Mouse (Mus musculus) CD4-positive, CD25-positive, alpha-beta regulatory T cell (primary cell): ENCODE data around the gene Hhex. TPM values are rescaled to one million over a fixed set of nuclear protein-coding genes. Genes with fewer than 3 reads are reported as not detected.

Source experiments
- polyA plus RNA-seq: library from polyadenylated mRNA; unstranded; fragments of 100-300 nt; shearing (Covaris generic); gene quantifications from one replicate; pipeline ENCODE4 v1.2.1, GENCODE M21; 2017

Hhex gene
- 0.59 TPM for polyA plus RNA-seq

DNA sequence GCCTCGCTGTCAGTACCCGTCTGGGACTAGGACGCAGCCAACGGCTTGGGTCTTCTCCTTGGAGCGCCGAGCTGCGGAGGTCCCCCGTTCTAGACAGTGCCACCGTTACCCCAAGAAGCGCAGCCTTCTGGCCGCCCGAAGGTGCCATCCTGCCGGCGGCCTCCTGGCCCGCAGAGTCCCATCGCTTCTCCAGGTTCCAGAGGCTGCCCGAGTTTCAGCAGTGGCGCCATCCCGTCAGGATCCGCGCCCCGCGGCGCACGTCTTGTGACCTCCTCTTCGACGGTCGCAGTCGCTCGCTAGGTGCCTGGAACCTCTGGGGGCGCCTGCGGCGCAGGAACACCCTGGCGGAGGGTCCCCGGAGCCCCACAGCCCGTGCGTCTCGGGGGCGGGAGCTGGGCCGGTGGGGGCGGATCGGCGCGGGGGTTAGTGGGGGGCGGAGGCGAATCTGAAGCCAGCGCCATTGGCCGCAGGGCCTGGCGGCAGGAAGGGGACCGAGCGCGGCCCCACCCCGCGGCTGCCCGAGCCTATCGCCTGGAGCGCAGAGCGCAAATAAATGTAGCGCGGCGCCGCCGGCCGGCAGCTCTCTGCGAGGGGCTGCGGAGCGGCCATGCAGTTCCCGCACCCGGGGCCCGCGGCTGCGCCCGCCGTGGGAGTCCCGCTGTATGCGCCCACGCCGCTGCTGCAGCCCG is at the start of gene Hhex:
Hhex (plus strand) TSS at position 548 of the 689 bp plus-strand sequence.

Other genes starting within 250 kb of the Hhex start
- 94.9 TPM for gene March5, start 227.3 kb upstream of the Hhex start, polyA plus RNA-seq
- gene Cpeb3, start 226.2 kb upstream of the Hhex start, polyA plus RNA-seq: 0.49 TPM
- gene Ide, start 97.0 kb upstream of the Hhex start, polyA plus RNA-seq: 75.1 TPM
- 2.6 TPM for gene Kif11, start 58.4 kb upstream of the Hhex start, polyA plus RNA-seq
- gene Exoc6, start 115.6 kb downstream of the Hhex start, polyA plus RNA-seq: 40.9 TPM